Mouse (Mus musculus): Measurements from ENCODE around the gene Ptpn11.

Ptpn11 gene

DNA sequence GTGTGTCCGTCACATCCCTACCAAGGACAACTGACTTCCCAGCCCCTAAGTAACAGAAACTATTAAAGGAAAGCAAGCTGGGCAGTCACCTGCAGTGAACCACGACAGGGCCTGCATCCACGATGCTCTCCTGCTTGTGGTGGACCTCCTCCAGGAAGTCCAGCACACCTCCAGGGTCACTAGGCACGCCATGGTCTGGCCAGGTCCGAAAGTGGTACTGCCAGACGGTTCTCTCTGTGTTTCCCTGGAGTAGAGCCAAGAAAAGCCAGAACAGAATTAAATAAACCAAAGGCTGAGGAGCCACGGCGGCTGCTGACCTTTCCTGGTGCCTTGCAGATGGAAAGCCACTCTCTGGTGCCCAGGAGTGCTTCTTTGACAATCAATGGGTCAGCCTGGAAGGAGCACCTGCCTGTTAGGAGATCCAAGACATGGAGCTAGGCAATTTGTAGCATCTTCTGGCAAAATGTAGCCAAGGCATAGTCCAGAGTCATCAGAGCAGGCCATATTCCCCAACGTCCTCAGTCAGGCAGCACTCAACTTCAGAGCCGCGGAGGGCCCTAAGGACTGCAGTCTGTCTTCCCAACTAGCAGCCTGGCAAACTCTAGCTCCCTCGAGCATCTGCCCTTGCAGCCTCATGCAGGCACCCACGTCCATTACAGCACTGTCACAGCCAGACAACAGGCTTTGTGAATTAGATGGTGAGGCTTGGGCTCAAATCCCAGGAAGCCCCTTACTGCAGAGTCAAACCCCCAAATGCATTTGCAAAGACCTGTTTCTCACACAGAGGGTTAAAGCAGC is 46.6 kb downstream of the Ptpn11 start:
- Histone ChIP-seq H3K4me3 (replicated peaks; ENCODE audit: low read length) (no peak overlapping the region), H3K9me3 (ENCODE audit: low read length) (no peaks in the 10 kb centered on the region), H3K27me3 (ENCODE audit: insufficient read depth, low read length) (no peaks in the 10 kb centered on the region), H3K4me1 (replicated peaks; ENCODE audit: low read depth, low read length) (peaks cover 25% of the 10 kb centered on the region), H3K36me3 (ENCODE audit: insufficient read depth, low read length) (peaks cover 98% of the 10 kb centered on the region)
- TF ChIP-seq CTCF (conservative IDR thresholded peaks at IDR 0.05; ENCODE audit: low read length) (no peak), NANOG (IDR thresholded peaks at IDR 0.05; ENCODE audit: borderline replicate concordance, low read length) (no peak), POU5F1 (IDR thresholded peaks at IDR 0.05; ENCODE audit: borderline replicate concordance, low read length) (no peak)

GRCm38 (mm10) chr5:121142431-121143119 is 48.6 kb downstream of the Ptpn11 start:
- Histone ChIP-seq H3K4me3 (replicated peaks; ENCODE audit: low read length) (no peak overlapping the region), H3K36me3 (ENCODE audit: insufficient read depth, low read length) (peaks cover 98% of the 10 kb centered on the region), H3K9me3 (ENCODE audit: low read length) (no peaks in the 10 kb centered on the region), H3K27me3 (ENCODE audit: insufficient read depth, low read length) (no peaks in the 10 kb centered on the region), H3K4me1 (replicated peaks; ENCODE audit: low read depth, low read length) (peaks cover 20% of the 10 kb centered on the region)
- TF ChIP-seq POU5F1 (IDR thresholded peaks at IDR 0.05; ENCODE audit: borderline replicate concordance, low read length) = no peak
- no peak for TF ChIP-seq NANOG (IDR thresholded peaks at IDR 0.05; ENCODE audit: borderline replicate concordance, low read length)
- no peak for TF ChIP-seq CTCF (conservative IDR thresholded peaks at IDR 0.05; ENCODE audit: low read length)

DNA sequence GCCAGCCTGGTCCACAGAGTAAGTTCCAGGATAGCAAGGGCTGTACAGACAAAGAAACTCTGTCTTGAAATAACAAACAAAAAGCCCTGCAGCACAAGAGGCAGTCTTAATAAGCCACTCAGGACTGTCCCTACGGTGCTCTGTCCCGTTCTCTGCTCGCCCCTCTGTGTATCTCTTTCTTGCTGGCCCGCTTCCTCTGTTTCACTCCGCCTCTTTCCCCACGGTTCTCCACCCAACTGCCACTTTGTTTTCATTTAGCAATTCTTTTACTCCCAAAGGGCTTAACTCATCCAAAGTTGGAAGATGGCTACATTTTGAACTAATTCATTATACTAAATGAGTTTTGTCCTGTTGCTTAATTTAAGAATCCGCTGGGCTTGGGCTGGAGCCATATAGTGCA is 50.9 kb downstream of the Ptpn11 start:
- H3K4me3 ChIP-seq (replicated peaks; ENCODE audit: low read length) = no peak overlapping the region
- no peak for TF ChIP-seq POU5F1 (IDR thresholded peaks at IDR 0.05; ENCODE audit: borderline replicate concordance, low read length)
- TF ChIP-seq NANOG (IDR thresholded peaks at IDR 0.05; ENCODE audit: borderline replicate concordance, low read length) = no peak
- TF ChIP-seq CTCF (conservative IDR thresholded peaks at IDR 0.05; ENCODE audit: low read length) = no peak
- H3K9me3 ChIP-seq (ENCODE audit: low read length) = no peaks in the 10 kb centered on the region
- H3K27me3 ChIP-seq (ENCODE audit: insufficient read depth, low read length) = no peaks in the 10 kb centered on the region
- peaks cover 20% of the 10 kb centered on the region for H3K4me1 ChIP-seq (replicated peaks; ENCODE audit: low read depth, low read length)
- H3K36me3 ChIP-seq (ENCODE audit: insufficient read depth, low read length) = peaks cover 96% of the 10 kb centered on the region

DNA sequence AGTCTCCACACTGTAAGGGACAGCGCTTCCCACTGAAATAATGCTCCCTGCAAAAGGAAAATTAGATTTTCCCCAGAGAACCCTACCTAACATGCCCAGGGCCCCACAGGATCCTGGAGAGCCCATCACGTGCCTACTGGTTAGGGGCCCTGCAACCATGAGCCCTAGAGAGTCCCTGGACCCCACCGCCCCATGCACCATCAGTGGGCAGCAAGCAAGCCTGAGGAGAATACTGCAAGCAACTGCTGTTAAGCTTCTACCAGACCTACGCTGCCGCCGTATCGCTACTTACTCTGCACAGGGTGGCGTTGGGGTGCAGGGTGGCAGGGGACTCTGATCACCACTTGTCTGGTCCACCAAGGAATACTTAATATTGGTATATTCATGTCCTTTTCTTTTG is 54.1 kb downstream of the Ptpn11 start:
- TF ChIP-seq CTCF (conservative IDR thresholded peaks at IDR 0.05; ENCODE audit: low read length) (no peak), NANOG (IDR thresholded peaks at IDR 0.05; ENCODE audit: borderline replicate concordance, low read length) (no peak), POU5F1 (IDR thresholded peaks at IDR 0.05; ENCODE audit: borderline replicate concordance, low read length) (no peak)
- no peak overlapping the region for H3K4me3 ChIP-seq (replicated peaks; ENCODE audit: low read length)
- no peaks in the 10 kb centered on the region for H3K27me3 ChIP-seq (ENCODE audit: insufficient read depth, low read length)
- H3K4me1 ChIP-seq (replicated peaks; ENCODE audit: low read depth, low read length) = peaks cover 2% of the 10 kb centered on the region; the same call in 1 of the 2 replicates
- H3K9me3 ChIP-seq (ENCODE audit: low read length) = no peaks in the 10 kb centered on the region
- H3K36me3 ChIP-seq (ENCODE audit: insufficient read depth, low read length) = peaks cover 95% of the 10 kb centered on the region

DNA sequence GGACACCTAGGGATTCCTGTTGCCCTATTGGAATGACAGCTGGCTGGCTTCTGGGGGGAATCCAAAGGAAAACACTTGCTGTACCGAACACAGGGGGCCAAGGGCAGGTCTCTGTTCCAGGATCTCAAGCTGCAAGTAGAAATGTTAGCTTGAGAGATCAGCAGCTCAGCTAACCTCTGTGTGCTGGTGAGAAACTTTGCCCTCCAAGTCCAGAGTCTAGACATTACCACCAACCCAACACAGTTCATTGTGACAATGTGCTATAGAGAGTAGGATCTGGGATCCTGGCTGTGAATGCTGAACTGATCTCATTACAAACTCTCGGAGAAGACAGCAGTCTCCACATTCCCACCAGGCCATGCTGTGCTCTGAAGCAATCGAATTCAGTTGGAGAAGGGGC is 59.4 kb downstream of the Ptpn11 start:
- H3K9me3 ChIP-seq (ENCODE audit: low read length) = no peaks in the 10 kb centered on the region
- H3K36me3 ChIP-seq (ENCODE audit: insufficient read depth, low read length) = peaks cover 56% of the 10 kb centered on the region
- TF ChIP-seq NANOG (IDR thresholded peaks at IDR 0.05; ENCODE audit: borderline replicate concordance, low read length) (no peak), POU5F1 (IDR thresholded peaks at IDR 0.05; ENCODE audit: borderline replicate concordance, low read length) (no peak), CTCF (conservative IDR thresholded peaks at IDR 0.05; ENCODE audit: low read length) (no peak)
- H3K27me3 ChIP-seq (ENCODE audit: insufficient read depth, low read length) = no peaks in the 10 kb centered on the region
- H3K4me1 ChIP-seq (replicated peaks; ENCODE audit: low read depth, low read length) = peaks cover 27% of the 10 kb centered on the region
- no peak overlapping the region for H3K4me3 ChIP-seq (replicated peaks; ENCODE audit: low read length)

DNA sequence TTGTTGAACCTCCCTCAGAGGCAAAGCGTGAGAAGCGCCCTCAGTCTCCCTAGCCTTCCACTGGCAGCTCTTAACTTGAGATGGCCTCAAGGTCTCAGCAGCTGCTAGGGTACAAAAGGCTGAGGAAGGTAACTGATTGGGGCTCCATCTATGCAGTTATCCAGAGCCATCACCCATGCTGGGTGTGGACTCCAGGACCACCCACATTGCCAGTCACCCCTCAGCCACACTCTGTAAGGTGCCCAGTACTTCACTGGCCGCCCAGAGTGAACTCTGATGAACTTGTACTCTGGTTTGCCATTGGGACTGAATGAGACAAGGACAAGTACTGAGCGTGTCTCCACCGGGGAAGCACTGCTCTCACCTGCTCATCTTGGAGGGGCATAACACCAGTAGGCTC is 61.9 kb downstream of the Ptpn11 start:
- peak overlapping the region; percentile 20; the same call in 1 of the 2 replicates for H3K4me3 ChIP-seq (replicated peaks; ENCODE audit: low read length)
- peaks cover 31% of the 10 kb centered on the region for H3K36me3 ChIP-seq (ENCODE audit: insufficient read depth, low read length)
- no peaks in the 10 kb centered on the region for H3K9me3 ChIP-seq (ENCODE audit: low read length)
- H3K4me1 ChIP-seq (replicated peaks; ENCODE audit: low read depth, low read length) = peaks cover 39% of the 10 kb centered on the region
- 0 out of 2 replicates have a peak, but pooled peaks cover 3% of the 10 kb centered on the region for H3K27me3 ChIP-seq (ENCODE audit: insufficient read depth, low read length)
- no peak for TF ChIP-seq POU5F1 (IDR thresholded peaks at IDR 0.05; ENCODE audit: borderline replicate concordance, low read length)
- TF ChIP-seq NANOG (IDR thresholded peaks at IDR 0.05; ENCODE audit: borderline replicate concordance, low read length) = peak; percentile 64
- no peak for TF ChIP-seq CTCF (conservative IDR thresholded peaks at IDR 0.05; ENCODE audit: low read length)

- Histone ChIP-seq H3K9me3 (ENCODE audit: low read length) (no peaks in the 10 kb centered on the region), H3K4me1 (replicated peaks; ENCODE audit: low read depth, low read length) (peaks cover 38% of the 10 kb centered on the region), H3K4me3 (replicated peaks; ENCODE audit: low read length) (no peak overlapping the region), H3K36me3 (ENCODE audit: insufficient read depth, low read length) (0 out of 2 replicates have a peak, but pooled peaks cover 2% of the 10 kb centered on the region), H3K27me3 (ENCODE audit: insufficient read depth, low read length) (0 out of 2 replicates have a peak, but pooled peaks cover 3% of the 10 kb centered on the region)
- peak; percentile 98 for TF ChIP-seq CTCF (conservative IDR thresholded peaks at IDR 0.05; ENCODE audit: low read length)
- TF ChIP-seq POU5F1 (IDR thresholded peaks at IDR 0.05; ENCODE audit: borderline replicate concordance, low read length) = no peak
- no peak for TF ChIP-seq NANOG (IDR thresholded peaks at IDR 0.05; ENCODE audit: borderline replicate concordance, low read length)
Observed at GRCm38 (mm10) chr5:121126051-121126450, 65.1 kb downstream of the Ptpn11 start.

- Histone ChIP-seq H3K4me3 (replicated peaks; ENCODE audit: low read length) (no peak overlapping the region), H3K9me3 (ENCODE audit: low read length) (no peaks in the 10 kb centered on the region), H3K36me3 (ENCODE audit: insufficient read depth, low read length) (no peaks in the 10 kb centered on the region), H3K4me1 (replicated peaks; ENCODE audit: low read depth, low read length) (peaks cover 36% of the 10 kb centered on the region), H3K27me3 (ENCODE audit: insufficient read depth, low read length) (0 out of 2 replicates have a peak, but pooled peaks cover 3% of the 10 kb centered on the region)
- TF ChIP-seq NANOG (IDR thresholded peaks at IDR 0.05; ENCODE audit: borderline replicate concordance, low read length) (no peak), CTCF (conservative IDR thresholded peaks at IDR 0.05; ENCODE audit: low read length) (no peak), POU5F1 (IDR thresholded peaks at IDR 0.05; ENCODE audit: borderline replicate concordance, low read length) (no peak)
Observed at GRCm38 (mm10) chr5:121125563-121125962, 65.6 kb downstream of the Ptpn11 start.

Data from E14TG2a.4 (cell line).